ENCODE assay signal across 8 mouse cellular contexts in the genomic region with DNA sequence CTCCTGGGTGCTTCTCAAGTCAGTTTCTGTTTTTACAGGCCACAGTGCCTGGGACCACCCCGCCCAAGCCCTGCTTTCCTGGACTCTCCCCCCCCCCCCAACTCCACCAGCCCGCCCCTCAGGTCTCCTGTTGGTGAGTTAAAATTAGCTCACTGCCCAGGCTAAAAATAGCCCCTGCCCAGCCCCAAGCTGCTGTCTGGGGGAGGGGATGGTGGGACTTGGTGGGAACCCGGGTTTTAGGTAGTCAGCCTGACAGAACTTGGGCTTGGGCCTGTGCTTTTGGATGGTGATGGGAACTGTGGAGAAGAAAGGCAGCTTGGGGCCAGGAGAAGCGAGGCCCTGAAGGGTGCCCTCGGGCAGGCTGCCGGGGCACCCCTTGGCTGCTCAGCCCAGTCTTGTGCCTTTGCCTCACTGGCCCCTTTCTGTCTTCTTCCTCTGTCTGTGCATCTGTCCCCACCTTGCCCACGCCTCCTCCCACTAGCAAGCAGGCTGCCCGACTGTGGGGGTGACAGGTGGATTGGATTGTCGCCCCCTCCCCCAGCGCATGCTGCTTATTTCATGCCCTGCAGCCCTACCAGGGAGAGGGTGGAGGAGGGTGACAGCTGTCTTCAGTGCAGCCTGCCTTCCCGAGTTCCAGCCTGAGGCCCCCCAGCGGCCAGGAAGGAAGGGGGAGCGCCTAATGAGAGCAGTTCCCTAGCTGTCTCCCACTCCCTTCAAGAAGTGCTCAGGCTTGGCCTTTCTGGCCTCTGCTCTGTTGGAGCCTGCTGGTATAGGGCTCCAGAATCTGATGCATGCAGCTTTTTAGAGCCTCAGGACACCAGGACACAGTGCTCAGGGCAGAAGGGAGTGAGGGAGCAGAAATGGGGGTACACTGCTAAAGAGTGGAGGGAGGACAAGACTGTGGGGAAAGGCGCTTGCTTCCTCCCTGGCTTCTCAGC. TPM values are rescaled to one million over a fixed set of nuclear protein-coding genes. Genes with fewer than 3 reads are reported as not detected.
DNase-seq lines count a peak whose midpoint lies in the region; ATAC-seq and TF ChIP-seq lines count a peak whose summit lies in the region.

No protein-coding gene starts in this region.

- ATAC-seq in lung, embryonic 14.5 days (ENCODE audit: insufficient read depth): no peak
- ATAC-seq in embryonic facial prominence, embryonic 15.5 days (ENCODE audit: insufficient number of reproducible peaks, low FRiP score, low TSS enrichment, low read depth): peak; percentile 52; the same call in 1 of the 2 replicates
- peak; percentile 74 for ATAC-seq in heart, embryonic 15.5 days (replicated peaks; ENCODE audit: insufficient number of reproducible peaks, insufficient read depth, low FRiP score, low read depth)
- ATAC-seq in stomach, postnatal 0 days (ENCODE audit: low FRiP score, low TSS enrichment): no peak; the same call in 1 of the 2 replicates
- no peak for ATAC-seq in activated CD4-positive, CD25-positive, alpha-beta regulatory T cell, adult 4 months

- peak overlapping the region; percentile 47 for H3K4me2 ChIP-seq in lung, embryonic 14.5 days
- peak overlapping the region; percentile 30 for H3K4me2 ChIP-seq in embryonic facial prominence, embryonic 15.5 days (replicated peaks)
- peak overlapping the region; percentile 78 for H3K4me2 ChIP-seq in heart, embryonic 15.5 days
- peak overlapping the region; percentile 37 for H3K4me2 ChIP-seq in stomach, postnatal 0 days (replicated peaks; ENCODE audit: low read depth)

- H3K9me3 ChIP-seq in lung, embryonic 14.5 days (ENCODE audit: low read depth, low read length): no peaks in the 10 kb centered on the region
- no peaks in the 10 kb centered on the region for H3K9me3 ChIP-seq in embryonic facial prominence, embryonic 15.5 days (replicated peaks)
- no peaks in the 10 kb centered on the region for H3K9me3 ChIP-seq in heart, embryonic 15.5 days (replicated peaks)
- H3K9me3 ChIP-seq in midbrain, embryonic 10.5 days (replicated peaks): no peaks in the 10 kb centered on the region
- no peaks in the 10 kb centered on the region for H3K9me3 ChIP-seq in stomach, postnatal 0 days (ENCODE audit: control insufficient read depth, low read length)

- peak; percentile 31 for DNase-seq in lung, embryonic 14.5 days
- DNase-seq in lung, adult 18-20 months: no peak
- peak; percentile 57 to 61 for DNase-seq in layer of hippocampus, postnatal 25 days (ENCODE audit: extremely low spot score in 1 of 2, low spot score in 1 of 2)
- DNase-seq in midbrain, embryonic 10.5 days (ENCODE audit: low spot score): peak; percentile 41
- DNase-seq in stomach, postnatal 0 days (ENCODE audit: low spot score): no peak

- TF ChIP-seq EP300 in stomach, postnatal 0 days (optimal IDR thresholded peaks at IDR 0.05): no peak

- H3K4me3 ChIP-seq in lung, embryonic 14.5 days (ENCODE audit: low read depth, low read length): no peak overlapping the region
- peak overlapping the region; percentile 6; the same call in 1 of the 2 replicates for H3K4me3 ChIP-seq in embryonic facial prominence, embryonic 15.5 days (replicated peaks)
- H3K4me3 ChIP-seq in heart, embryonic 15.5 days: peak overlapping the region; percentile 40
- H3K4me3 ChIP-seq in midbrain, embryonic 10.5 days: peak overlapping the region; percentile 9; the same call in 1 of the 2 replicates
- peak overlapping the region; percentile 2 for H3K4me3 ChIP-seq in stomach, postnatal 0 days (ENCODE audit: low read depth, low read length)

- peak overlapping the region; percentile 4 for H3K9ac ChIP-seq in lung, embryonic 14.5 days
- no peak overlapping the region; the same call in 1 of the 2 replicates for H3K9ac ChIP-seq in embryonic facial prominence, embryonic 15.5 days
- H3K9ac ChIP-seq in heart, embryonic 15.5 days: peak overlapping the region; percentile 55
- peak overlapping the region; percentile 51 for H3K9ac ChIP-seq in stomach, postnatal 0 days (ENCODE audit: low read length)

- peaks cover 7% of the 10 kb centered on the region for H3K36me3 ChIP-seq in lung, embryonic 14.5 days (ENCODE audit: insufficient read depth)
- H3K36me3 ChIP-seq in embryonic facial prominence, embryonic 15.5 days: peaks cover 2% of the 10 kb centered on the region; the same call in 1 of the 2 replicates
- H3K36me3 ChIP-seq in heart, embryonic 15.5 days: no peaks in the 10 kb centered on the region
- H3K36me3 ChIP-seq in midbrain, embryonic 10.5 days: peaks cover 3% of the 10 kb centered on the region; the same call in 1 of the 2 replicates
- H3K36me3 ChIP-seq in stomach, postnatal 0 days (ENCODE audit: control insufficient read depth, insufficient read depth, low read length): no peaks in the 10 kb centered on the region; the same call in 1 of the 2 replicates

- H3K27me3 ChIP-seq in lung, embryonic 14.5 days (ENCODE audit: insufficient read depth, low read length): no peaks in the 10 kb centered on the region
- H3K27me3 ChIP-seq in embryonic facial prominence, embryonic 15.5 days: no peaks in the 10 kb centered on the region
- no peaks in the 10 kb centered on the region for H3K27me3 ChIP-seq in heart, embryonic 15.5 days
- H3K27me3 ChIP-seq in midbrain, embryonic 10.5 days (ENCODE audit: low read depth, poor library complexity, severe bottlenecking): no peaks in the 10 kb centered on the region
- H3K27me3 ChIP-seq in stomach, postnatal 0 days (ENCODE audit: control insufficient read depth, insufficient read depth, low read length): no peaks in the 10 kb centered on the region

- 26% methylated on average over 14 of the region's 14 CpGs for whole genome bisulfite sequencing in lung, embryonic 14.5 days
- WGBS in embryonic facial prominence, embryonic 15.5 days: 22% methylated on average over 14 of the region's 14 CpGs
- 11% methylated on average over 13 of the region's 14 CpGs for WGBS in heart, embryonic 15.5 days
- WGBS in midbrain, embryonic 10.5 days: 18% methylated on average over 14 of the region's 14 CpGs
- WGBS in stomach, postnatal 0 days: 25% methylated on average over 14 of the region's 14 CpGs

- peaks cover 33% of the 10 kb centered on the region for H3K4me1 ChIP-seq in lung, embryonic 14.5 days (ENCODE audit: insufficient read depth)
- peaks cover 70% of the 10 kb centered on the region for H3K4me1 ChIP-seq in embryonic facial prominence, embryonic 15.5 days
- H3K4me1 ChIP-seq in heart, embryonic 15.5 days (replicated peaks): peaks cover 88% of the 10 kb centered on the region
- H3K4me1 ChIP-seq in midbrain, embryonic 10.5 days: peaks cover 80% of the 10 kb centered on the region
- H3K4me1 ChIP-seq in stomach, postnatal 0 days (replicated peaks; ENCODE audit: control insufficient read depth, insufficient read depth): peaks cover 34% of the 10 kb centered on the region

- TF ChIP-seq CTCF in lung, embryonic 14.5 days (IDR thresholded peaks at IDR 0.05; ENCODE audit: low read depth): peak; percentile 43; the same call in 1 of the 2 replicates
- peak; percentile 48 for TF ChIP-seq CTCF in stomach, postnatal 0 days (IDR thresholded peaks at IDR 0.05; ENCODE audit: low read depth)

- peak overlapping the region; percentile 73; the same call in 1 of the 2 replicates for H3K27ac ChIP-seq in lung, embryonic 14.5 days (ENCODE audit: low read depth)
- H3K27ac ChIP-seq in embryonic facial prominence, embryonic 15.5 days (replicated peaks): peak overlapping the region; percentile 74
- peak overlapping the region; percentile 100 for H3K27ac ChIP-seq in heart, embryonic 15.5 days
- peak overlapping the region; percentile 77 for H3K27ac ChIP-seq in midbrain, embryonic 10.5 days (replicated peaks)
- peak overlapping the region; percentile 70 for H3K27ac ChIP-seq in stomach, postnatal 0 days (replicated peaks)

RNA-seq across cellular contexts. Expression of a gene that starts 8.2 kb away (rescaled TPM):
- polyA plus RNA-seq in lung, embryonic 14.5 days (2014; fragmentation: Nextera tagmentation; extraction: Ambion mirVana): 24.7 and 25.4 TPM in 2 replicates
- 31.0 and 31.1 TPM in 2 replicates for polyA plus RNA-seq in embryonic facial prominence, embryonic 15.5 days (2015; fragmentation: Nextera tagmentation; extraction: Ambion mirVana)
- polyA plus RNA-seq in heart, embryonic 15.5 days (2015; fragmentation: Nextera tagmentation; extraction: Ambion mirVana): 35.4 and 43.2 TPM in 2 replicates
- 100 to 1,000 TPM; 179 to 212 TPM for total RNA-seq in layer of hippocampus, postnatal 25 days (2021)
- 8.2 and 11.0 TPM in 2 replicates for polyA plus RNA-seq in midbrain, embryonic 10.5 days (2016; fragmentation: Nextera tagmentation; extraction: Ambion mirVana)
- 10.6 and 13.0 TPM in 2 replicates for polyA plus RNA-seq in stomach, postnatal 0 days (2015; fragmentation: Nextera tagmentation; extraction: Ambion mirVana)
- 10 to 100 TPM; 24.3 to 24.5 TPM for polyA plus RNA-seq in activated CD4-positive, CD25-positive, alpha-beta regulatory T cell, adult 4 months (2017; shearing (Covaris generic))

Comparison
In these comparisons a context has a peak if more than half of its experiments do, and no peak if none do; other contexts are left out.
1. DNase-seq: peak in lung, embryonic 14.5 days (single experiment), layer of hippocampus, postnatal 25 days (2 of 2) and midbrain, embryonic 10.5 days (single experiment); none in lung, adult 18-20 months (0 of 2) and stomach, postnatal 0 days (single experiment).
2. ATAC-seq: peak in embryonic facial prominence, embryonic 15.5 days (single experiment) and heart, embryonic 15.5 days (single experiment); none in lung, embryonic 14.5 days (single experiment), stomach, postnatal 0 days (single experiment) and activated CD4-positive, CD25-positive, alpha-beta regulatory T cell, adult 4 months (single experiment).
3. Peak in every context shown above with its lines, with median percentiles within 50 percentile points of each other: H3K27ac ChIP-seq and H3K4me2 ChIP-seq.